9 mouse cellular contexts compared by ENCODE assay signal in genomic region chr9:20972141-20972992, GRCm38 (mm10). TPM values are rescaled to one million over a fixed set of nuclear protein-coding genes. Genes with fewer than 3 reads are reported as not detected.
DNase-seq lines count a peak whose midpoint lies in the region; ATAC-seq and TF ChIP-seq lines count a peak whose summit lies in the region.
"Had no signal": no experiment of that assay in that cellular context is flagged by ENCODE, and none has a peak within 500 bp of the region (broad histone marks: within the 10 kb centered on the region; RNA-seq: fewer than 3 reads in every experiment).

No protein-coding gene starts in this region.

- 21% methylated on average over 28 of the region's 28 CpGs for WGBS in cerebellum, adult 2 months
- 35% methylated on average over 28 of the region's 28 CpGs for WGBS in forebrain, postnatal 0 days
- WGBS in lung, embryonic 15.5 days = 21% methylated on average over 28 of the region's 28 CpGs

- H3K4me1 ChIP-seq in cerebellum, adult 2 months (ENCODE audit: control insufficient read depth, insufficient read depth, low read length) = 0 out of 2 replicates have a peak, but pooled peaks cover 3% of the 10 kb centered on the region
- H3K4me1 ChIP-seq in forebrain, postnatal 0 days (ENCODE audit: insufficient read depth) = 0 out of 2 replicates have a peak, but pooled peaks cover 10% of the 10 kb centered on the region
- peaks cover 49% of the 10 kb centered on the region for H3K4me1 ChIP-seq in lung, embryonic 15.5 days

- intact Hi-C loops in heart, postnatal 14 days (cut with DNase I) = loop anchor here (2.0 kb wide), 1 partner anchor 20 kb away; no protein-coding TSS in a partner anchor

- ATAC-seq in forebrain, postnatal 0 days = peak; percentile 60
- ATAC-seq in lung, embryonic 15.5 days (ENCODE audit: borderline replicate concordance, extremely low read depth, low FRiP score, low TSS enrichment) = peak; percentile 19
- ATAC-seq in megakaryocyte progenitor cell, adult 5-6 weeks (replicated peaks; ENCODE audit: poor library complexity) = no peak

- H3K27ac ChIP-seq in cerebellum, adult 2 months (ENCODE audit: insufficient read depth, low read length) = no peak overlapping the region
- H3K27ac ChIP-seq in forebrain, postnatal 0 days (ENCODE audit: low read depth, low read length) = no peak overlapping the region; the same call in 1 of the 2 replicates
- H3K27ac ChIP-seq in lung, embryonic 15.5 days = peak overlapping the region; percentile 94

- no peaks in the 10 kb centered on the region for H3K9me3 ChIP-seq in forebrain, postnatal 0 days (ENCODE audit: low read length)
- no peaks in the 10 kb centered on the region for H3K9me3 ChIP-seq in lung, embryonic 15.5 days
- H3K9me3 ChIP-seq: megakaryocyte, embryonic 14.5 days had no signal

- H3K4me2 ChIP-seq in forebrain, postnatal 0 days (ENCODE audit: low read depth) = peak overlapping the region; percentile 2; the same call in 1 of the 2 replicates
- peak overlapping the region; percentile 79 for H3K4me2 ChIP-seq in lung, embryonic 15.5 days

- H3K36me3 ChIP-seq in forebrain, postnatal 0 days (ENCODE audit: insufficient read depth) = peaks cover 5% of the 10 kb centered on the region; the same call in 1 of the 2 replicates
- H3K36me3 ChIP-seq in lung, embryonic 15.5 days = peaks cover 31% of the 10 kb centered on the region

- DNase-seq in A20 (ENCODE audit: low read depth, low spot score) = peak; percentile 76
- peak; percentile 31 to 59 for DNase-seq in cerebellum, adult 2 months
- peak; percentile 49 for DNase-seq in forebrain, postnatal 0 days
- peak; percentile 66 to 68 for DNase-seq in heart, postnatal 14 days
- peak; percentile 65 for DNase-seq in layer of hippocampus, adult 11-12 months (ENCODE audit: low spot score)
- DNase-seq in right cerebral cortex, adult 18-20 months = peak; percentile 67

- no peak for TF ChIP-seq CTCF in cerebellum, adult 2 months (IDR thresholded peaks at IDR 0.05; ENCODE audit: borderline replicate concordance, insufficient read depth, low read depth, low read length)
- no peak for TF ChIP-seq CTCF in forebrain, postnatal 0 days (IDR thresholded peaks at IDR 0.05; ENCODE audit: low read depth)

- TF ChIP-seq POLR2A in cerebellum, adult 2 months (IDR thresholded peaks at IDR 0.05; ENCODE audit: borderline replicate concordance, insufficient read depth, low read length) = no peak

- H3K27me3 ChIP-seq in cerebellum, adult 2 months (ENCODE audit: control insufficient read depth, insufficient read depth, low read length) = peaks cover 1% of the 10 kb centered on the region; the same call in 1 of the 2 replicates
- no peaks in the 10 kb centered on the region for H3K27me3 ChIP-seq in forebrain, postnatal 0 days (ENCODE audit: insufficient read depth, low read length)
- H3K27me3 ChIP-seq in lung, embryonic 15.5 days = no peaks in the 10 kb centered on the region
- H3K27me3 ChIP-seq: megakaryocyte, embryonic 14.5 days had no signal

- no peak overlapping the region for H3K9ac ChIP-seq in forebrain, postnatal 0 days
- peak overlapping the region; percentile 47 for H3K9ac ChIP-seq in lung, embryonic 15.5 days

- H3K4me3 ChIP-seq in cerebellum, adult 2 months (replicated peaks; ENCODE audit: insufficient read depth, low read depth, low read length) = no peak overlapping the region
- H3K4me3 ChIP-seq in forebrain, postnatal 0 days (ENCODE audit: low read depth, low read length) = no peak overlapping the region
- H3K4me3 ChIP-seq in lung, embryonic 15.5 days = peak overlapping the region; percentile 90

RNA-seq across cellular contexts. Expression of gene S1pr2, which starts 4.2 kb away (rescaled TPM):
- polyA plus RNA-seq in cerebellum, adult 2 months (2012; rRNA removed) = 1.8 and 1.9 TPM in 2 replicates
- total RNA-seq in forebrain, postnatal 0 days (2014; rRNA removed) = 3.7 and 4.0 TPM in 2 replicates
- polyA plus RNA-seq in forebrain, postnatal 0 days (2015; fragmentation: Nextera tagmentation; extraction: Ambion mirVana) = 5.1 and 5.7 TPM in 2 replicates
- 1 to 10 TPM; 5.4 to 6.9 TPM for total RNA-seq in heart, postnatal 14 days (2021)
- 63.4 and 65.2 TPM in 2 replicates for polyA plus RNA-seq in lung, embryonic 15.5 days (2015; fragmentation: Nextera tagmentation; extraction: Ambion mirVana)
- total RNA-seq in megakaryocyte progenitor cell, adult 5-6 weeks (2015) = 4.7 and 5.2 TPM in 2 replicates
- 1.8 and 2.5 TPM in 2 replicates for total RNA-seq in megakaryocyte progenitor cell, adult 5-6 weeks (2017)

RNA-seq across cellular contexts. Expression of gene Dnmt1, which starts 12.7 kb away (rescaled TPM):
- 45.0 and 45.3 TPM in 2 replicates for polyA plus RNA-seq in cerebellum, adult 2 months (2012; rRNA removed)
- 83.1 and 101 TPM in 2 replicates for total RNA-seq in forebrain, postnatal 0 days (2014; rRNA removed)
- 36.2 and 39.9 TPM in 2 replicates for polyA plus RNA-seq in forebrain, postnatal 0 days (2015; fragmentation: Nextera tagmentation; extraction: Ambion mirVana)
- total RNA-seq in heart, postnatal 14 days (2021) = 10 to 100 TPM; 13.6 to 18.7 TPM
- 101 and 104 TPM in 2 replicates for polyA plus RNA-seq in lung, embryonic 15.5 days (2015; fragmentation: Nextera tagmentation; extraction: Ambion mirVana)
- total RNA-seq in megakaryocyte progenitor cell, adult 5-6 weeks (2015) = 109 and 114 TPM in 2 replicates
- 222 and 314 TPM in 2 replicates for total RNA-seq in megakaryocyte progenitor cell, adult 5-6 weeks (2017)

RNA-seq across cellular contexts. Expression of gene Mrpl4, which starts 30.2 kb away (rescaled TPM):
- 135 and 139 TPM in 2 replicates for polyA plus RNA-seq in cerebellum, adult 2 months (2012; rRNA removed)
- total RNA-seq in forebrain, postnatal 0 days (2014; rRNA removed) = 59.9 and 77.8 TPM in 2 replicates
- polyA plus RNA-seq in forebrain, postnatal 0 days (2015; fragmentation: Nextera tagmentation; extraction: Ambion mirVana) = 101 and 111 TPM in 2 replicates
- total RNA-seq in heart, postnatal 14 days (2021) = 100 to 1,000 TPM; 116 to 123 TPM
- polyA plus RNA-seq in lung, embryonic 15.5 days (2015; fragmentation: Nextera tagmentation; extraction: Ambion mirVana) = 157 and 160 TPM in 2 replicates
- 42.0 and 48.1 TPM in 2 replicates for total RNA-seq in megakaryocyte progenitor cell, adult 5-6 weeks (2015)
- 44.1 and 50.7 TPM in 2 replicates for total RNA-seq in megakaryocyte progenitor cell, adult 5-6 weeks (2017)

RNA-seq across cellular contexts. Expression of gene Icam1, which starts 43.4 kb away (rescaled TPM):
- polyA plus RNA-seq in cerebellum, adult 2 months (2012; rRNA removed) = 1.4 and 1.6 TPM in 2 replicates
- 3.2 and 3.7 TPM in 2 replicates for total RNA-seq in forebrain, postnatal 0 days (2014; rRNA removed)
- 3.1 and 3.6 TPM in 2 replicates for polyA plus RNA-seq in forebrain, postnatal 0 days (2015; fragmentation: Nextera tagmentation; extraction: Ambion mirVana)
- 10 to 100 TPM in 1 of 2 experiments, 1 to 10 TPM in 1; 8.5 to 10.1 TPM for total RNA-seq in heart, postnatal 14 days (2021)
- polyA plus RNA-seq in lung, embryonic 15.5 days (2015; fragmentation: Nextera tagmentation; extraction: Ambion mirVana) = 55.1 and 57.5 TPM in 2 replicates
- total RNA-seq in megakaryocyte progenitor cell, adult 5-6 weeks (2015) = 5.3 and 6.9 TPM in 2 replicates
- total RNA-seq in megakaryocyte progenitor cell, adult 5-6 weeks (2017) = 9.2 and 9.8 TPM in 2 replicates

RNA-seq across cellular contexts. Expression of gene Icam4, which starts 56.8 kb away (rescaled TPM):
- 0.32 and 0.65 TPM in 2 replicates for polyA plus RNA-seq in cerebellum, adult 2 months (2012; rRNA removed)
- total RNA-seq in forebrain, postnatal 0 days (2014; rRNA removed) = not detected in 2 replicates
- polyA plus RNA-seq in forebrain, postnatal 0 days (2015; fragmentation: Nextera tagmentation; extraction: Ambion mirVana) = not detected in 2 replicates
- total RNA-seq in heart, postnatal 14 days (2021) = under 1 TPM; 0.37 to 0.38 TPM
- 2.4 and 2.9 TPM in 2 replicates for polyA plus RNA-seq in lung, embryonic 15.5 days (2015; fragmentation: Nextera tagmentation; extraction: Ambion mirVana)
- total RNA-seq in megakaryocyte progenitor cell, adult 5-6 weeks (2015) = 4.5 and 7.8 TPM in 2 replicates
- 3.7 and 4.0 TPM in 2 replicates for total RNA-seq in megakaryocyte progenitor cell, adult 5-6 weeks (2017)
